12 mouse cellular contexts compared by ENCODE assay signal in genomic region chr19:14258621-14259051, GRCm38 (mm10).
A peak's percentile ranks its signal among the peaks of the same experiment; 100 is the strongest.
DNase-seq lines count a peak whose midpoint lies in the region; ATAC-seq lines count a peak whose summit lies in the region.
"Had no signal": no experiment of that assay in that cellular context is flagged by ENCODE, and none has a peak within 500 bp of the region (broad histone marks: within the 10 kb centered on the region; RNA-seq: fewer than 3 reads in every experiment).

No protein-coding gene starts in this region.

- 46% methylated on average over 5 of the region's 5 CpGs for WGBS in limb, embryonic 13.5 days
- WGBS in limb, embryonic 10.5 days: 67% methylated on average over 5 of the region's 5 CpGs
- 16% methylated on average over 5 of the region's 5 CpGs for WGBS in hindbrain, embryonic 13.5 days

- H3K27ac ChIP-seq in limb, embryonic 13.5 days: no peak overlapping the region
- no peak overlapping the region for H3K27ac ChIP-seq in limb, embryonic 10.5 days
- no peak overlapping the region for H3K27ac ChIP-seq in hindbrain, embryonic 13.5 days
- H3K27ac ChIP-seq: left cerebral cortex, adult 2 months had no signal

- H3K27me3 ChIP-seq in limb, embryonic 13.5 days: no peaks in the 10 kb centered on the region
- no peaks in the 10 kb centered on the region for H3K27me3 ChIP-seq in limb, embryonic 10.5 days (ENCODE audit: low read depth, poor library complexity, severe bottlenecking)
- no peaks in the 10 kb centered on the region for H3K27me3 ChIP-seq in hindbrain, embryonic 13.5 days

- ATAC-seq in limb, embryonic 13.5 days (ENCODE audit: low FRiP score, low read depth): no peak
- ATAC-seq in hindbrain, embryonic 13.5 days (ENCODE audit: low FRiP score): no peak

- no peak overlapping the region for H3K4me2 ChIP-seq in limb, embryonic 13.5 days (replicated peaks)
- H3K4me2 ChIP-seq in hindbrain, embryonic 13.5 days: 0 out of 2 replicates have a peak overlapping the region, but pooled peaks have one; percentile 6
- H3K4me2 ChIP-seq: lung, embryonic 14.5 days had no signal

- no peak overlapping the region for H3K4me3 ChIP-seq in limb, embryonic 13.5 days
- H3K4me3 ChIP-seq in limb, embryonic 10.5 days: no peak overlapping the region
- no peak overlapping the region for H3K4me3 ChIP-seq in hindbrain, embryonic 13.5 days
- H3K4me3 ChIP-seq: left cerebral cortex, adult 2 months had no signal

- H3K36me3 ChIP-seq in limb, embryonic 13.5 days: no peaks in the 10 kb centered on the region
- no peaks in the 10 kb centered on the region for H3K36me3 ChIP-seq in limb, embryonic 10.5 days
- no peaks in the 10 kb centered on the region for H3K36me3 ChIP-seq in hindbrain, embryonic 13.5 days
- H3K36me3 ChIP-seq: G1E had no signal

- peaks cover 4% of the 10 kb centered on the region; the same call in 1 of the 2 replicates for H3K4me1 ChIP-seq in limb, embryonic 13.5 days
- H3K4me1 ChIP-seq in limb, embryonic 10.5 days: no peaks in the 10 kb centered on the region
- H3K4me1 ChIP-seq in hindbrain, embryonic 13.5 days (replicated peaks): peaks cover 13% of the 10 kb centered on the region

- peak; percentile 22 to 33 for DNase-seq in cerebellum, postnatal 10 days
- no peak for DNase-seq in cerebellum, postnatal 4 days (ENCODE audit: low spot score in 2 of 2)
- no peak for DNase-seq in limb, embryonic 10.5 days (ENCODE audit: low spot score)
- peak; percentile 44 for DNase-seq in skeletal muscle tissue, adult 2 months (ENCODE audit: low read depth, low spot score)
- no peak for DNase-seq in right cerebral cortex, postnatal 25 days
- no peak for DNase-seq in heart, adult 8-10 months (ENCODE audit: low spot score)
- DNase-seq: lung, embryonic 14.5 days; thymus, postnatal 14 days had no signal

- H3K9me3 ChIP-seq in limb, embryonic 13.5 days: no peaks in the 10 kb centered on the region
- no peaks in the 10 kb centered on the region for H3K9me3 ChIP-seq in limb, embryonic 10.5 days (replicated peaks)
- no peaks in the 10 kb centered on the region for H3K9me3 ChIP-seq in hindbrain, embryonic 13.5 days
- H3K9me3 ChIP-seq: G1E had no signal

- 0 out of 2 replicates have a peak overlapping the region, but pooled peaks have one; percentile 19 for H3K9ac ChIP-seq in limb, embryonic 13.5 days
- no peak overlapping the region for H3K9ac ChIP-seq in hindbrain, embryonic 13.5 days
- H3K9ac ChIP-seq: lung, embryonic 14.5 days had no signal

Comparison
In these comparisons a context has a peak if more than half of its experiments do, and no peak if none do; other contexts are left out.
1. DNase-seq: peak in cerebellum, postnatal 10 days (2 of 2) and skeletal muscle tissue, adult 2 months (single experiment); none in cerebellum, postnatal 4 days (0 of 2), limb, embryonic 10.5 days (single experiment), right cerebral cortex, postnatal 25 days (single experiment) and heart, adult 8-10 months (single experiment).